10 mouse cellular contexts compared by ENCODE assay signal in genomic region chrX:36820201-36820600, GRCm38 (mm10). TPM values are rescaled to one million over a fixed set of nuclear protein-coding genes. Genes with fewer than 3 reads are reported as not detected.
DNase-seq lines count a peak whose midpoint lies in the region; ATAC-seq and TF ChIP-seq lines count a peak whose summit lies in the region.
"Had no signal": no experiment of that assay in that cellular context is flagged by ENCODE, and none has a peak within 500 bp of the region (broad histone marks: within the 10 kb centered on the region; RNA-seq: fewer than 3 reads in every experiment).

No protein-coding gene starts in this region.

- H3K4me1 ChIP-seq in MEL (ENCODE audit: control insufficient read depth in 1 of 2, insufficient read depth in 2 of 2, low read length in 2 of 2), result no peaks in the 10 kb centered on the region
- H3K4me1 ChIP-seq in intestine, embryonic 16.5 days (ENCODE audit: control insufficient read depth, insufficient read depth, low read length), result 0 out of 2 replicates have a peak, but pooled peaks cover 4% of the 10 kb centered on the region
- H3K4me1 ChIP-seq in lung, embryonic 14.5 days (ENCODE audit: insufficient read depth), result no peaks in the 10 kb centered on the region
- peaks cover 14% of the 10 kb centered on the region; the same call in 1 of the 2 replicates for H3K4me1 ChIP-seq in small intestine, adult 2 months (ENCODE audit: control insufficient read depth, insufficient read depth, insufficient read length, low read length)
- H3K4me1 ChIP-seq: embryonic facial prominence, embryonic 15.5 days had no signal

- intact Hi-C loops in heart, postnatal 25 days (cut with DNase I), result loop anchor here (5.0 to 10.0 kb wide), 2 partner anchors 58 to 285 kb away; no protein-coding TSS in a partner anchor

- H3K4me3 ChIP-seq in MEL (ENCODE audit: control insufficient read depth in 1 of 2, insufficient read depth in 1 of 2, low read depth in 2 of 2, low read length in 2 of 2), result no peak overlapping the region
- H3K4me3 ChIP-seq in intestine, embryonic 16.5 days (ENCODE audit: low read length), result no peak overlapping the region
- no peak overlapping the region for H3K4me3 ChIP-seq in lung, embryonic 14.5 days (ENCODE audit: low read depth, low read length)
- H3K4me3 ChIP-seq in small intestine, adult 2 months (ENCODE audit: low read depth, low read length), result no peak overlapping the region
- H3K4me3 ChIP-seq: embryonic facial prominence, embryonic 15.5 days; limb, embryonic 15.5 days had no signal

- WGBS in intestine, embryonic 16.5 days, result 20% methylated on average over 4 of the region's 4 CpGs
- 22% methylated on average over 4 of the region's 4 CpGs for WGBS in lung, embryonic 14.5 days
- 12% methylated on average over 4 of the region's 4 CpGs for WGBS in small intestine, adult 2 months

- H3K9ac ChIP-seq in MEL (ENCODE audit: control insufficient read depth, low read depth, low read length, poor library complexity, severe bottlenecking), result no peak overlapping the region
- H3K9ac ChIP-seq in intestine, embryonic 16.5 days (ENCODE audit: low read depth, low read length), result no peak overlapping the region
- H3K9ac ChIP-seq in lung, embryonic 14.5 days, result no peak overlapping the region
- H3K9ac ChIP-seq: embryonic facial prominence, embryonic 15.5 days; limb, embryonic 15.5 days had no signal

- H3K4me2 ChIP-seq in intestine, embryonic 16.5 days (ENCODE audit: low read depth, low read length), result no peak overlapping the region
- H3K4me2 ChIP-seq in lung, embryonic 14.5 days, result no peak overlapping the region
- H3K4me2 ChIP-seq: embryonic facial prominence, embryonic 15.5 days; limb, embryonic 15.5 days had no signal

- no peaks in the 10 kb centered on the region for H3K79me2 ChIP-seq in MEL (ENCODE audit: control insufficient read depth, insufficient read depth, low read length, poor library complexity)

- TF ChIP-seq RAD21 in MEL (IDR thresholded peaks at IDR 0.05; ENCODE audit: low read depth, low read length), result peak; percentile 56

- peak; percentile 42 for ATAC-seq in intestine, embryonic 16.5 days
- ATAC-seq in lung, embryonic 14.5 days (ENCODE audit: insufficient read depth), result peak; percentile 38; the same call in 1 of the 2 replicates

- H3K27me3 ChIP-seq in MEL (ENCODE audit: control insufficient read depth in 1 of 2, insufficient read depth in 2 of 2, low read length in 2 of 2), result no peaks in the 10 kb centered on the region
- no peaks in the 10 kb centered on the region for H3K27me3 ChIP-seq in intestine, embryonic 16.5 days (replicated peaks; ENCODE audit: control insufficient read depth, insufficient read depth, low read length)
- no peaks in the 10 kb centered on the region for H3K27me3 ChIP-seq in lung, embryonic 14.5 days (ENCODE audit: insufficient read depth, low read length)
- no peaks in the 10 kb centered on the region for H3K27me3 ChIP-seq in small intestine, adult 2 months (ENCODE audit: control insufficient read depth, insufficient read depth, low read length)
- H3K27me3 ChIP-seq: embryonic facial prominence, embryonic 15.5 days; limb, embryonic 15.5 days had no signal

- TF ChIP-seq EP300 in MEL (IDR thresholded peaks at IDR 0.05; ENCODE audit: low read depth in 1 of 2, low read length in 2 of 2), result no peak

- no peaks in the 10 kb centered on the region for H3K9me3 ChIP-seq in MEL (replicated peaks; ENCODE audit: insufficient read depth, low read length)
- H3K9me3 ChIP-seq in intestine, embryonic 16.5 days (ENCODE audit: control insufficient read depth, low read length), result no peaks in the 10 kb centered on the region
- no peaks in the 10 kb centered on the region for H3K9me3 ChIP-seq in lung, embryonic 14.5 days (ENCODE audit: low read depth, low read length)
- H3K9me3 ChIP-seq: embryonic facial prominence, embryonic 15.5 days; limb, embryonic 15.5 days had no signal

- no peak overlapping the region for H3K27ac ChIP-seq in MEL (ENCODE audit: control insufficient read depth, low read depth, low read length)
- no peak overlapping the region for H3K27ac ChIP-seq in intestine, embryonic 16.5 days (ENCODE audit: low read length)
- no peak overlapping the region for H3K27ac ChIP-seq in lung, embryonic 14.5 days (ENCODE audit: low read depth)
- H3K27ac ChIP-seq in small intestine, adult 2 months (ENCODE audit: insufficient read depth, low read depth, low read length), result peak overlapping the region; percentile 89
- H3K27ac ChIP-seq: embryonic facial prominence, embryonic 15.5 days; limb, embryonic 15.5 days had no signal

- no peaks in the 10 kb centered on the region for H3K36me3 ChIP-seq in MEL (ENCODE audit: control insufficient read depth in 1 of 2, insufficient read depth in 2 of 2, low read length in 2 of 2)
- H3K36me3 ChIP-seq in intestine, embryonic 16.5 days (ENCODE audit: control insufficient read depth, insufficient read depth, low read length), result no peaks in the 10 kb centered on the region
- no peaks in the 10 kb centered on the region for H3K36me3 ChIP-seq in lung, embryonic 14.5 days (ENCODE audit: insufficient read depth)
- no peaks in the 10 kb centered on the region for H3K36me3 ChIP-seq in small intestine, adult 2 months (ENCODE audit: control insufficient read depth, insufficient read depth, low read length)
- H3K36me3 ChIP-seq: embryonic facial prominence, embryonic 15.5 days; limb, embryonic 15.5 days had no signal

- TF ChIP-seq POLR2A in MEL (IDR thresholded peaks at IDR 0.05; ENCODE audit: control insufficient read depth in 1 of 2, insufficient read depth in 1 of 2, low read depth in 1 of 2, low read length in 2 of 2, poor library complexity in 1 of 2), result no peak
- TF ChIP-seq POLR2A in small intestine, adult 2 months (IDR thresholded peaks at IDR 0.05; ENCODE audit: low read depth, low read length), result no peak

- peak; percentile 60 to 61 (median 61) for TF ChIP-seq CTCF in MEL (IDR thresholded peaks at IDR 0.05 in 2 of 3, conservative IDR thresholded peaks at IDR 0.05 in 1 of 3; ENCODE audit: control insufficient read depth in 1 of 3, insufficient read depth in 1 of 3, low read depth in 2 of 3, low read length in 3 of 3, poor library complexity in 1 of 3, severe bottlenecking in 1 of 3)
- TF ChIP-seq CTCF in lung, embryonic 14.5 days (IDR thresholded peaks at IDR 0.05; ENCODE audit: low read depth), result peak; percentile 74
- TF ChIP-seq CTCF in small intestine, adult 2 months (IDR thresholded peaks at IDR 0.05; ENCODE audit: extremely low read depth, insufficient read length, insufficient replicate concordance, low read depth, low read length), result peak; percentile 66; the same call in 1 of the 2 replicates

- DNase-seq in heart, postnatal 4 days, result peak; percentile 53
- DNase-seq in heart, postnatal 25 days (ENCODE audit: low spot score), result no peak
- peak; percentile 49 for DNase-seq in MEL (ENCODE audit: low read depth, low spot score)
- DNase-seq in embryo, embryonic 11 days, result peak; percentile 73
- DNase-seq in lung, embryonic 14.5 days, result peak; percentile 64
- no peak for DNase-seq in frontal cortex, postnatal 36 days (ENCODE audit: low spot score in 2 of 2)

TF ChIP-seq in MEL, 35 proteins besides CTCF, POLR2A, EP300 and RAD21:
- TF ChIP-seq ZC3H11A (IDR thresholded peaks at IDR 0.05; ENCODE audit: low read depth, low read length) (0 out of 2 replicates have a peak, but pooled peaks have one; percentile 14), E2F4 (IDR thresholded peaks at IDR 0.05; ENCODE audit: borderline replicate concordance, low read depth, low read length) (no peak), SMC3 (IDR thresholded peaks at IDR 0.05; ENCODE audit: low read depth, low read length) (peak; percentile 47), POLR2AphosphoS5 (IDR thresholded peaks at IDR 0.05; ENCODE audit: borderline replicate concordance, low read depth, low read length) (no peak)
TF ChIP-seq in MEL: peak in this region for 2.

RNA-seq across cellular contexts. Expression of gene Slc25a5, which starts 24.8 kb away (rescaled TPM):
- total RNA-seq in heart, postnatal 4 days (2021), result 100 to 1,000 TPM; 850 to 928 TPM
- total RNA-seq in heart, postnatal 25 days (2021), result 100 to 1,000 TPM; 473 to 488 TPM
- 704 and 776 TPM in 2 replicates for total RNA-seq in MEL (2012; rRNA removed)
- 1,000 to 10,000 TPM in 1 of 2 experiments, 100 to 1,000 TPM in 1; 263 to 1,006 TPM for polyA plus RNA-seq in MEL (2012; ENCODE audit: insufficient read depth in 1 of 2, insufficient read length in 2 of 2, low read depth in 1 of 2, low replicate concordance in 2 of 2, missing spikeins in 1 of 2)
- polyA plus RNA-seq in intestine, embryonic 16.5 days (2015; fragmentation: Nextera tagmentation; extraction: Ambion mirVana), result 1,210 and 1,225 TPM in 2 replicates
- polyA plus RNA-seq in lung, embryonic 14.5 days (2014; fragmentation: Nextera tagmentation; extraction: Ambion mirVana), result 690 and 709 TPM in 2 replicates
- 962 and 2,171 TPM in 2 replicates for polyA plus RNA-seq in small intestine, adult 2 months (2012; rRNA removed)

RNA-seq across cellular contexts. Expression of gene Ube2a, which starts 53.5 kb away (rescaled TPM):
- 10 to 100 TPM; 76.5 to 81.4 TPM for total RNA-seq in heart, postnatal 4 days (2021)
- 10 to 100 TPM; 67.5 to 77.9 TPM for total RNA-seq in heart, postnatal 25 days (2021)
- 34.0 and 39.3 TPM in 2 replicates for total RNA-seq in MEL (2012; rRNA removed)
- polyA plus RNA-seq in MEL (2012; ENCODE audit: insufficient read depth in 1 of 2, insufficient read length in 2 of 2, low read depth in 1 of 2, low replicate concordance in 2 of 2, missing spikeins in 1 of 2), result 100 to 1,000 TPM; 105 to 971 TPM
- 105 and 108 TPM in 2 replicates for polyA plus RNA-seq in intestine, embryonic 16.5 days (2015; fragmentation: Nextera tagmentation; extraction: Ambion mirVana)
- 134 and 140 TPM in 2 replicates for polyA plus RNA-seq in lung, embryonic 14.5 days (2014; fragmentation: Nextera tagmentation; extraction: Ambion mirVana)
- 20.6 and 34.2 TPM in 2 replicates for polyA plus RNA-seq in small intestine, adult 2 months (2012; rRNA removed)

RNA-seq across cellular contexts. Expression of gene C330007P06Rik, which starts 53.7 kb away (rescaled TPM):
- 10 to 100 TPM; 17.3 to 19.3 TPM for total RNA-seq in heart, postnatal 4 days (2021)
- 10 to 100 TPM; 15.3 to 17.5 TPM for total RNA-seq in heart, postnatal 25 days (2021)
- total RNA-seq in MEL (2012; rRNA removed), result 15.1 and 16.0 TPM in 2 replicates
- 10 to 100 TPM in 1 of 2 experiments, not detected in 1; 17.1 TPM for polyA plus RNA-seq in MEL (2012; ENCODE audit: insufficient read depth in 1 of 2, insufficient read length in 2 of 2, low read depth in 1 of 2, low replicate concordance in 2 of 2, missing spikeins in 1 of 2)
- polyA plus RNA-seq in intestine, embryonic 16.5 days (2015; fragmentation: Nextera tagmentation; extraction: Ambion mirVana), result 24.9 and 25.5 TPM in 2 replicates
- polyA plus RNA-seq in lung, embryonic 14.5 days (2014; fragmentation: Nextera tagmentation; extraction: Ambion mirVana), result 37.9 and 39.2 TPM in 2 replicates
- 2.8 and 5.2 TPM in 2 replicates for polyA plus RNA-seq in small intestine, adult 2 months (2012; rRNA removed)

Comparison
In these comparisons a context has a peak if more than half of its experiments do, and no peak if none do; other contexts are left out.
1. DNase-seq: peak in heart, postnatal 4 days (single experiment), MEL (single experiment), embryo, embryonic 11 days (single experiment) and lung, embryonic 14.5 days (single experiment); none in heart, postnatal 25 days (single experiment) and frontal cortex, postnatal 36 days (0 of 2).
2. Peak in every context shown above with its lines, with median percentiles within 50 percentile points of each other: CTCF ChIP-seq.